Mouse (Mus musculus) MEL (cell line): Measurements from ENCODE around the gene Abhd15.

Source experiments
- CTCF ChIP-seq, 3 experiments: IDR thresholded peaks in 2 of 3; conservative IDR thresholded peaks in 1 of 3; 2 replicates each; pipeline ENCODE4 v1.5.1; 2011 to 2012; ENCODE audit warnings: low read length in 3 of 3, low read depth in 2 of 3, mild to moderate bottlenecking in 2 of 3, improper control_type of control experiment in 1 of 3, inconsistent platforms in 1 of 3, mixed read lengths in 1 of 3, moderate library complexity in 1 of 3; ENCODE audit not compliant: control insufficient read depth in 1 of 3, insufficient read depth in 1 of 3, poor library complexity in 1 of 3, severe bottlenecking in 1 of 3
- POLR2A ChIP-seq, 2 experiments: IDR thresholded peaks; 2 replicates each; pipeline ENCODE4 v1.6.1; 2011 to 2012; ENCODE audit warnings: low read length in 2 of 2, mild to moderate bottlenecking in 2 of 2, control low read depth in 1 of 2, improper control_type of control experiment in 1 of 2, low read depth in 1 of 2, moderate library complexity in 1 of 2; ENCODE audit not compliant: control insufficient read depth in 1 of 2, insufficient read depth in 1 of 2, poor library complexity in 1 of 2
- SIN3A ChIP-seq: IDR thresholded peaks from 2 replicates; pipeline ENCODE4 v1.6.1; 2012; ENCODE audit warnings: low read length, improper control_type of control experiment, inconsistent platforms
- SMC3 ChIP-seq: IDR thresholded peaks from 2 replicates; pipeline ENCODE4 v1.6.1; 2011; ENCODE audit warnings: low read depth, low read length, improper control_type of control experiment

DNA sequence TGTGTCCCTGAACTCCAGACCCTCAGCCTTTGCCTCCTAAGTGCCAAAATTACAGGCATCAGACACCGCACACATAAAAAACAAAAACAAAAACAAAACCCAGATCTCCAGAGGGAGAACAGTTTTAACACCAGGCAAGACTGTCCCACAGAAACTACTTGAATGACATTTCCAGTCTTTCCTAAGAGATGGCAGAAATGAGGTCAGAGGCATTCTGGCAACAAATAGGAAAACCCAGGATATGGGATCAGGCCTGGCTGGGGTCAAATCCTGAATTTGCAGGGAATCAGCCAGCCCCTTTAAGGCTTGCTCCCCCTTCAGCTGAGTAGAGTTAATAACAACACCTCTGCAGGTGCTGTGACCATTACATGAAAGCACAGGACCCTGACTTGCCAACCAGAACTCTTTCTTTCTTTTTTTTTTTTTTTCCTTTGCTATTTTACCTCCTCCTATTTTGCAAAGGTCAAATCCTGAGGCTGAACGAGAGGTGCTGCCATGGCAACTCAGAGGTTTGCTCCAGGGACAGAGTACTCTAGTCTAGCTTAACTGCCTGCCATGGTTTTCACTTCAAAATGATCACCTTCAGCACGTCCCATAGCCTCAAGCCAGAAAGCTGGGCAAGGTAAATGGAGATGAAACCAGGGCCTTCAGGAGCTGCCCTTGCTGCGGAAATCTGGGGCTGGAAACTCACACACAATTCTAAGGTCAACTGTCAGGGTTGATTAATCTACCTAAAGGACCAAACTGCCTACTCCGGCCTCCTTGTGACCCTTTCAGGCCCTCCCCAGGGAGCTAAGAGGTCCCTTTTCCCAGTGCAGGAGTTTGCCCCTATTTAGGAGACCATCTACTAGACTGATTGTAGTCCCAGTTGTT, 1.9 kb downstream of the Abhd15 start:
- TF ChIP-seq SIN3A (no peak), POLR2A (IDR thresholded peaks at IDR 0.05; ENCODE audit: control insufficient read depth in 1 of 2, insufficient read depth in 1 of 2, low read depth in 1 of 2, low read length in 2 of 2, poor library complexity in 1 of 2) (no peak), CTCF (IDR thresholded peaks at IDR 0.05 in 2 of 3, conservative IDR thresholded peaks at IDR 0.05 in 1 of 3; ENCODE audit: control insufficient read depth in 1 of 3, insufficient read depth in 1 of 3, low read depth in 2 of 3, low read length in 3 of 3, poor library complexity in 1 of 3, severe bottlenecking in 1 of 3) (peak in 1 of 3 experiments; percentile 11; a peak in 1 of 6 replicates), SMC3 (no peak)
